Mouse (Mus musculus) kidney, postnatal 10 days (tissue): ENCODE data around the gene Jak2.

Experiments
- DNase-seq: peaks from one replicate; pipeline ENCODE4 v3.0.0; 2021; ENCODE audit warnings: mixed read lengths

Gene Jak2

GRCm38 (mm10) chr19:29311791-29312190 lies 60.2 kb downstream of the Jak2 start:
- DNase-seq: no peak

DNA sequence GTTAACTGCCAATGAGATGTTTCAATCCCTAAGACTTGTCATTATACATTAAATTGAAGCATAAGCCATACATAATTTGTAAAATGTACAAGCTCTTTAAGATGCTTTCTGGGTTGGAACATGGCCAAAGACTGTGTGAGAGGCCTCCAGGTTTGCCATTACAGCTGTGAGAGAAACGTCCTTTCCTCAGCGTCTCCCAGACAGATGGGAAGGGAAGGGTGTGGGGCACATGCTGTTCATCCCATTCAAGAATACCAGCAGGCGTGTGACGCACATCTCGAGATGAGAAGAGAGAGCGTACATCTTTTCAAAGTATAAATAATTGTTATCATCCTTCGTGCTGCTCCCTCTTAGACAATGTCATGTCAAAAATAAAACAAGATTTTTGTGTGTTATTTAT lies 61.0 kb downstream of the Jak2 start:
- no peak for DNase-seq

DNA sequence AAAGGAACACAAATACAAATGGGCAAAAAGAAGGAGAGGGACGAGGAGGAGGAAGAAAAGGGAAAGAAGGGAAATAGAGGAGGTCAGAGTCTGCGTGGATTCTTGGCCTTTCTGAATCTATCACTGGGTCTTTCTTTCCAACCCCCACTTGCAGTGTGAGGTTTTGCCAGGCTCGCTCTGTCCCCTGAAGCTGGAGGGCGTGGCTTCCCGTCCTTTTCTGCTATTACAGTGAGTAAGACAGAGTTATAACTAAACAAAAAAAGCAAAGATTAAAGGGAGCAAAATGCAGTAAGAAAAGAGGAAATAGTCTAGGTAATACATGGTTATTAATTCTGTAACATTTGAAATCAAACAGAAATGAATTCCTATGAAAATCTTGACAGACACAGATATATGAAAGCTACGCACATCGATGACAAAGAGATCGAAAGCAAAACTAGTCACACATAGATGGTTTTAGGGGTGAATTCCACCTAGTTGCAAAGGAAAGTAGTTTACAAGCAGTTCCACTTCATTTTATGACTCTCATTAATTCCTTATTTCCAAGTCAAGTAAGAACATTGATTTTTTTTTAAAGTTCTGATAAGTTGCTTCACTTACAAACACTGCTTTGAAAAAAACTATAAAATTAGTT lies 71.9 kb downstream of the Jak2 start:
- DNase-seq: no peak

- peak; percentile 87 for DNase-seq
Measured at GRCm38 (mm10) chr19:29325053-29325851, 73.6 kb downstream of the Jak2 start, which contains the start of gene Insl6. Gene Insl6, minus strand, starts transcription at chr19:29325356.

DNA sequence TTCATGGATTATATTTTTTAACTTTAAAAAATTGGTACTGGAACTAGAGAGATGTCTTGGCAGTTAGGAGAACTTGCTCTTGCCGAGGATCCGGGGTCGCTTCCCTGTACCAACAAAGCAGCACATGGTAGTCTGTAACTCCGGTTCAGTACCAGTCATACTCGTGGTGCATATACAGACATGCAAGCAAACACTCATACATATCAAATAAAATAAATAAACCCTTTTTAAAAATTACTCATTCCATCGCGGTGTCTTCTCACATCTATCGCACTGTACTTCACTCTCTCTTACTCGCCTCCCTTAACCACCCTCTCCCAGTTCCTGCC lies 74.2 kb downstream of the Jak2 start:
- DNase-seq: no peak

GRCm38 (mm10) chr19:29326396-29326795 lies 74.8 kb downstream of the Jak2 start:
- DNase-seq: no peak

DNA sequence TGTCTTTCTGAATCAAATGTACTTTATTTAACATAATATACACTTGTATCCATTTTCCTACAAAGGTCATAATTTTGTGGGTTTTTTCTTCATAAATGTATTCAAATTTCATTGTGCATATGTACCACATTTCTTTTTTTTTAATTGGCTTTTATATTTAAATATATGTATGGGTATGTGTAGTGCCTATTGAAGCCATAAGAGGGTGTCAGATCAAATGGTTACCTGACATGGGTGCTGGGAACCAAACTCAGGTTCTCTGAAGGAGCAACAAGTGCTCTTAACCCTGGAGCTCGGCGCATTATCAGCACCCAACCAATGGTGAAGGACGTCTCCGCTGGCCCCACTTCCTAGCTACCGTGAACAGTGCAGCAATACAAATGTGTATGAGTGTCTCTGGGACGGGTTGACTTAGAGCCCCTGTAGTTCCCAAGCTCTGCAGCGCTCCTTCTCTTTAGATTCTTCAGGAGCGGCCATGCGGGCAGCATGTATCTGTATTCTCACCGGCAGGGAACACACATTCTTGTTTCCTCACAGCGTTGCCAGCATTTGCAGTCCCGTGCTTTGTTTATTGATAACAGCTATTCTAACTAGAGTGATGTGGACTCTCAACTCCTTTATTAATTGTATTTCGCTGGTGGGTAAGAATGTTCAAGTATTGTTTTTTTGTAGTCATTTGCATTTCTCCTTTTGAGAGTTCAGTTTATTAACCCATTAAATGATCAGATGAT lies 75.4 kb downstream of the Jak2 start:
- no peak for DNase-seq

DNA sequence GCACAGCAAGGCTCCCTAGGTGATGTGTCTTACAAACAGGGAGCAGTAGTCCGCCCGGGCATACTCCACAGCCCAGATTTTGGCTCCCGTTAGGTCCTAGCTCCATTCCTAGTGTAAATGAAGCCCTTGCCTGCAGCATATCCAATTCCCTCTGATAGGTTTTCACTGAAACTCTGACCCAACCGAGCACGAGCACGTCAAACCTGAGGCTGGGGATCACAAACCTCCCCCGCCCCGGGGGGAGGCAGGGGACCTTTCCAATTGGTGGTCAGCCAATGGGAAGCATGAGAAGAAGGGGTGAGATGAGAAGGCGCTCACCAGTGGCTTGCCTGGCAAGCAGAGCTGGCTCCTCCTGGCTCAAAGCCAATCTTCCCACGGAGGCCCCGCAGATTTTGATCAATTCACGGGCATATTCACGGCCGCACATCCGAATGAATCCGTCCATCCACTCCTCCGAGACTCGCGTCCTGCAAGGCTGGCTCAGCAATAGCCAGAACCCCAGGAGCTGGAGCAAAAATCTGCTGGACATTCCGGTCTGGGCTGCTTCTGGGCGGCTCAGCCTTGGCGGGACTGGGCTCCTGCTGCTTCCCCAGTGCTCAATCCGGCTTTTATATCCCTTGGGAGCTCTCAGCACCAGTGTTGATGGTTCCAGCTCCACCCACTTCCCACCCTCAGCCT lies 82.6 kb downstream of the Jak2 start, which contains the start of gene Rln1:
TSS of gene Rln1 (minus strand) at position 603 of the 678 bp plus-strand sequence.
- peak; percentile 62 for DNase-seq

GRCm38 (mm10) chr19:29336624-29337023 lies 85.0 kb downstream of the Jak2 start:
- no peak for DNase-seq

DNA sequence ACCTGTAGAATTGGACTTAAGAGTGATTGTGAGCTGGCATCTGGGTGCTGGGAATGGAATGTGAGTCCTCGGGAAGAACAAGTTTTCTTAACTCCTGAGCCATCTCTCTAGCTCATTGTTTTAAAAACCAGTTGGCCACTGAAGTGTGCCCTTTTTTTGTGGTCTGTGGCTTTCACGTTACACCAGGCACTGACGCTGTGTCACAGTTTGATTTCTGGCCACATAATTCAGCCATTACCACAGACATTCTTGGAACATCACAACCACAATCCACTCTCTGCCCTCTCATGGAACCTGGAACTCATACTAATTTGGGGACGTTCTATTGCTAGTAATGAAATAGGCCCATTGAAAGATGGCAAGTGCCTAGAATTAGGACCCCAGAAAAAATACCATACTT lies 89.4 kb downstream of the Jak2 start:
- no peak for DNase-seq

DNA sequence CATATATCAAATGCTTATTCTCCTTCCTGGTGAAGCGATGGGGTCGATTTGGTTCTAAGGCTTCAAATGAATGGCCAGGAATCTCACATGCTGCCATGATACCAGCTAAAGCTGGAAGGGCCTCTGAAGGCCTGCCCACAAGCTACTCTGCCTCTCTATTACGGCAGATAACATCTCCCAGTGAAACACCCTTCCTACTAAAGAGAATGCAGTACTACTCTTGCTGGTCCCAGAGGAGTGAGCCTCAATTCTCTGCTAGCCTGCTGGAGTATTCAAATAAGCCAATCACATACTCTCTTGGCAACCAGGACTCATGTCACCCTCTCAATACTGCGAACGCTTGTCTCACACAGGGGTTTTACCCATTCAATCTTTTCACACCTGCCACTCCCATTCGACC lies 90.7 kb downstream of the Jak2 start:
- no peak for DNase-seq

GRCm38 (mm10) chr19:29344868-29345267 lies 93.2 kb downstream of the Jak2 start:
- DNase-seq: no peak

GRCm38 (mm10) chr19:29345636-29346035 lies 94.0 kb downstream of the Jak2 start:
- no peak for DNase-seq

- no peak for DNase-seq
Measured at GRCm38 (mm10) chr19:29350991-29351390, 99.4 kb downstream of the Jak2 start.

DNA sequence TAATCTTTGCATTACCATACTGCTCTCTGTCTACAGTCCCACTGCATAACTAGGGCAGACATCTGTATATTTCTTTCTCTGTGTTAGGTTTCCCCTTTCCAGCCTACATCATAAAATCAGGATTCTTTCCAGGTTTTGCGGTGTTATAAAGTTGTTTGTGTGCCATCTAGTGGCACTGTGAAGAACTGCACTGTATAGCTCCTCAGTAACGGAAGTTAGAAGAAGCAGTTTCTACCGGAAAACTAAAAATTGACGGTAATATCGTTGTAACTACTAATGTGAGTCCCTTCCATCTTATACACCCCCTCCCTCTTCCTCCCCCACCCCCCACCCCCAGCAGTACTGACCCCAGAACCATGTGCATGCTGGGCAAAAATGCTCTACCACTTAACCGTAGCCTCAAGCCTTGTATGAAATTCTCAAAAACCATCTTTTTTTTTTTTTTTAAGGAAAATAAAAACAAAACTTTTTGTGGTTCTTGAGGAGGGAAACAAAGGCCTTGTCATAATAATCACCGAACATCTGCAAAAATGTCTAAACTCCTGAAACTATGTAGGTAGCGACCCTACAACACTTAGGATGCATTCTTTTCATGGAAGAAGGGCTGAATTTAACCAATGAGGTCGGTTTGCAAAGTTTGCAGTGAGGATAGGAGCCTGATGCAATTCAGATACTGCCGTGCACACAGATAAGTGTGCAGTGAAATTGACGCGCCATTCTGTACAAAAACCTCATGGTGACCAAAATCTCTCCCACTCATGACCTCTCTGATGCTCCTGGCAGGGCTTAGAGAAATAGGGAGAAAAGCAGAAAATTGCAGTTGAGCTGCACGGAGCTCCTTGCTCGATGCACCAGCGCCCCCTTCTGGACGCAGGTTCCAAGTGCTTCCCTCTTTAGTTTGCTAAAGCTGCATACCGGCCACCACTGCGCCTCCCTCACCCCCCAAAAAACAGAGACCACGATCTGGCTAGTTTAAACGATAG lies 103.6 kb downstream of the Jak2 start:
- DNase-seq: peak; percentile 96

GRCm38 (mm10) chr19:29356281-29356680 lies 104.7 kb downstream of the Jak2 start:
- peak; percentile 18 for DNase-seq

- DNase-seq: no peak
Measured at GRCm38 (mm10) chr19:29360251-29360650, 108.6 kb downstream of the Jak2 start.

DNA sequence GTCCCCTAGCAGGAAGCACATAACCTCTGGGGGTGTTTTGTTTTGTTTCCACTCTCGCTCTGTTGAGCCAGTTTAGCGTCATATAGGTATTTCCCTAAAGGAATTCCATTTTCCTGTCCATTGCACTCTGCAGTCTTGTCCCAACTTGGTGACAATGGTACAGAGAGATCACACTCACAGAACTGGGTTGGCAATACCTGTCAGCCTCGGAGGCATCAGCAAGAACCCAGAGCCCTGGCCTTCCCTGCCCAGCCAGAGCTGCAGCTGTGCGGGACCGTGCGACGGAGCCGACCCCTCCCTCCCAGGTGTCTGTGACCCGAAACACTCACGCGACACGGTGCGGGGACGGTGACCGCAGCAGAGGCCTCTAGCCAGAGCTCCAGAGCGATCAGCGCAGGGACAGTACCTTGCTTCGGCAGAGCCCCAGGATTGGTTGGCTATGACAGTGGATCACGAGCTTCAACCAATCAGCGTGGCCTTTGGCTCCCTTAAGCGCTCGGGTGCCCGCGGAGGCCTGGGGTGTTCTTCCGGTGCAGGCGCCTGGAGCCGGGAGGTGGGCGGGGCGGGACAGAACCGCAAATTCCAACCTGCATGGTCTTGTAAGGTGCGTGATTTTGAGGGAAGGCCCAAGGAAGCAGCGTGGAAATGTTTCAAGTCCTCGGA lies 110.0 kb downstream of the Jak2 start:
- peak; percentile 93 for DNase-seq

- no peak for DNase-seq
Measured at GRCm38 (mm10) chr19:29362173-29362930, 110.7 kb downstream of the Jak2 start.
